Mouse (Mus musculus): ENCODE measurements around the gene Msrb2.

Gene Msrb2

DNA sequence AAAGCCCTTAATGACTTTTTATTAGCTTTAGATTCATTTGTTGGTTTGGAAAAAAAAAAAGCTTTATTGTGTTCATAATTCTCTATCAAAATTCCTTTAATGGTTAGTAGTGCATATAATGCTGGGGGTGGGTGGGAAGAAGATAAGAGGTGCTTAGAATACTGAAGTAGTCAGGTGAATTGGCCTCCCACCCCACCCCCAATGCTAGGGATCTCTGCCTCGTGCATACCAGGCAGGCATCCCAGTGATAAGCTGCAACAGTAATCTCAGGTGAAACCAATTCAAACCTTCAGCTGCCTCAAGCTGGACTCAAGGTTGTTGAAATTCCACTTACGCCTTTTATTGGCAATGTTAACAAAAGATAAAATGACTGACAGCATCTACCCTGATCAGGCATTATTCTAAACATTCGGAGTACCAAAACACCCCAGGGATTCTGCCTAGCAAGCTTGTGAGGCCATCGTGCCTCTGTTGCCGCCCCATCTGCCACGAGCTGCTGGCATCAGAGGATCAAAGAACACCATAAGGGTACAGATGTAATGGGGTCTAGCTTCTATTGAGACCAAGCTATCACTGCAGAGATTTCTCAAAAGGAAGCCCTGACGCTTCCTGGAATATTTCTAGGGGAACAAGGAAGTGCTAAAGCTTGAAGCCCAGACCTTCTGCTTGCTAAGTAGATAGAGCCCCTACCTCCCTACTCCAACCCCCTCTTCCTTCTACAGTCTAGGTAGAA lies 19.3 kb downstream of the Msrb2 start:
- no peak for DNase-seq

DNA sequence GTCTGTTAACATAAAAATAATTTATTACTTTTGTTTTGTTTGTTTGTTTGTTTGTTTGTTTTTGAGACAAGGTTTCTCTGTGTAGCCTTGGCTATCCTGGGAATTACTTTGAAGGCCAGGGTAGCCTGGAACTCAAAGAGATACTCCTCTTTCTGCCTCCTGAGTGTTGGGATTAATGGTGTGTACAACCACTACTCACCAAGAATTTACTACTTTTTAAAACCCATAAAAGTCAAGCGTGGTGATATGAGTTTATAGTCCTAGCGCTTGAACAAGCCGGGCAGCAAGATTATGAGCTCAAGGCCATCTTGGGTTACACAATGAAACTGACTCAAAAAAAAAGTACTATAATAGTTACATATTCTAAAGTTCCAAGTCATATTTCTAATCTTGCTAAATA lies 20.4 kb downstream of the Msrb2 start:
- DNase-seq, result no peak

DNA sequence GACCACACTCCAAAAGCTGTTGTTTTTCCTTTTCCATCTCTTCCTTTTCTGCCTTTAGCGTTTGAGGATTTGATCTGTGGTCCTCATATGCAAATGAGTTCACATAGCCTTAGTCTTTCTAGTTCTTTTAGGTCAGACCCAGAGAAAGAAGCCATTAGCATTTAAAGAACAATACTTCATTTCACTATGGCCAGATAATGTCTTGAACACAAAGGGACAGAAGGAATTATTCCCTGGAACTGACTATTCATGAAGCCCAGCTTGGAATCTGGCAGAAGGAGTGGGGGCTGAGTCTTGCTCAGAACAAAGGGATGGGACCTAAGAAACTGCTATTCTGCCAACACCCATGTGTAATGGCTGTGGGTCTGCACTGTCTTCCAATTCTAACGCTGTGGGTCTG lies 21.6 kb downstream of the Msrb2 start:
- DNase-seq, result no peak

DNA sequence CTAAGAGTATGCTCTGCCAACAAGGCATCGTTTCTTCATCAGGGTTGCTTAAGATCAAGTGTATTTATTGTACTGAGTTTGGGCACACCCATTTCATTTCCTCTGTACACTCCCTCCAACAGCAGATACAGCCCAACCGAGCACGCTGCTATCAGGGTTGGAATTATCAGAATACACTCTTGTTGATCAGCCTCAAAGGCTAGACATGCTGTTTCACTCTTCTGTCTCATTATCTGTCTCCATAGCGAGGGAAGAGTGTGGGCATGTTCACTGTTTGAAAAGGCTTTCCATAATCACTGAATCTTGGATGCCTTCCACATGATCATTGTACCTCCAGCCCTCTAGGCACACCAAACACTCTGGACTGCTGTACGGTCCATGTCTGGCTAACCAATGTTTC lies 34.2 kb downstream of the Msrb2 start:
- no peak for DNase-seq

DNA sequence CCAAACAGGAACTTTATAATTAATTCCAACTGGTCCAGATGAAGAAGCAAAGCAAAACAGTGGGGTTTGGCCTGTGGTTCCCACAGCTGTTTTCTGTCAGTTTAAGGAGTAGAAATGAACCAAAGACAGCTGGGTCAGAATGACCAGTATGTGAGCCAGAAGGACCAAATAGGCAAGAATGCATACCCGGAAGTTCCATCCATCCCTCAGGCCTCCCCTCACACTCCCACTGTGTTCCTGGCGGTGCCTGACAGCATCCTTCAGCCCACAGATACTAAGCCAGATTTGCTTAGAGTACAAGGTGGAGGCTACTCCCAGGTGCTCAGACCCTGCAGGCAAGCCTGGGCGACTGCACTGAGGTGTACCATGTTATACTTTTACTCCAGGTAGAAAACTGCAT lies 35.3 kb downstream of the Msrb2 start:
- peak; percentile 59 for DNase-seq

DNA sequence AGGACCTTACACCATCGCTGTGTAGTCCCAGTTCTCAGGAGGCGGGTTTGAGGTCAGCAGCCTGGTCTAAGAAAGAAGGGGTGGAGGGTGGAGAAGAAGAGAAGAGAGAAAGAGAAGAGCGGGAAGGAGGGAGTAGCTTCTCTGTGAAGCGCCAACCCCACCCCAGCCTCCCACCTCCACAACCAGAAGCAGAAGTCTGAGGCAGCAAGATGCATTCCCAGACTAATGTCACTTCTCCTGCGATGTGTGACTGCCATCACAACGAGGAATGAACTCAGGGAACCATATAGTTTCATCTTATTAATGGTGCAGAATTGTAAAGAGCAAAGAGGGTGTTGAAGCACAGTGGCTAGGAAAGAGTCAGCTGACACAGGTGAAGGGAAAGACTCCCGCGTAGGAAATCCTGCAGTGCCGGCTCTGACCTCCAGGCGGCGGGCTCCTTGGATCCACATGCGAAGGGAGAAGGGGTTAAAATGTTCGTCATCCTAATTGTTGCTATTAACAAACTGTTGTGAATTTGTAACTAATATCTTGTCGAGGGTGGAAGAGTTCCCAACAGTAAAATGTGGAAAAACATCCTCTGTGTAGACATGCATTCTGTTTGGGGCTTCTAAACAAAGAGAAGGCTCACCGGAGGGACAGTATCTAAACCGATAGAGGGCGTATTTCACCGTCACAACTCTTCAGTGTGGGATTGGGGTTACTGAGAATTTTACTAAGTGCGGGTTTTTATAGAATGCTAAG lies 43.2 kb downstream of the Msrb2 start:
- peak; percentile 61 for DNase-seq

DNA sequence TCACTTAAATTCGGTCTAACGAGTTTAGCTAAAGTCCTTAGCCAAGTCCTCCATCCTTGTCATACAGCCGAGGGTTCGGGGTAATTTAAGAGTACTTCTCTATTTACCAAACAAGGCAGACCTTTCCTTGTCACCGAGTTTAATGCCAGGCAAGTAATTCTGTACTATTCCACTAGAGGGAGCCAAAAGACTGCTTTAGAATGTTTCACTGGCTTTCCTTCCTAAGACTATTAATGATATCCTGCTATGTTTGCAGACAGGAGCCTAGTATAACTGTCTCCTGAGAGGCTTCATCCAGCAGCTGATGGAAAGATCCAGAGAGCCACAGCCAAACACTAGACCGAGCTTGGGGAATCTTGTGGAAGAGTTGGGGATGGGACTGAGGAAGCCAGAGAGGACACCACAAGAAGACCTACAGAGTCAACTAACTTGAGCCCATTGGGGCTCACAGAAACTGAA lies 43.9 kb downstream of the Msrb2 start:
- peak; percentile 72 for DNase-seq

DNA sequence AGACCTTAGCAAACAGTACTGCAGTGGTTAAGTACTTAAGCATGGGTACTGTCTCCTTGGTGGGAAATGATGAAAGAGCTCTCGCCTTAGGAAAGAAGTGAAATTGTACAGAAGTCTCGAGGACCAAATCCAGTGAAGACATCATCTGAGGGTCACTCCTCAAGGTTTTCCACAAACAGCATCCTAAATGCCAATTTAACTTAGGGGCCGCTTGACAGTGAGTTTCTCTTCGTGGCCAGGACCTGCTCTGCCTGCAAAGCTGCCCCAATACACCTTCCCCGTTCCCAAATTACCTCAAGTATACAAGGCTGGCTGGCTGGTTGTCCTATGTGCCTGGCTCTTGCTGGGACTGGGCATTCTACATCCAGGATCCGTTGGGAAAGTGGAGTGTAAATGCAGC lies 44.8 kb downstream of the Msrb2 start:
- no peak for DNase-seq

DNA sequence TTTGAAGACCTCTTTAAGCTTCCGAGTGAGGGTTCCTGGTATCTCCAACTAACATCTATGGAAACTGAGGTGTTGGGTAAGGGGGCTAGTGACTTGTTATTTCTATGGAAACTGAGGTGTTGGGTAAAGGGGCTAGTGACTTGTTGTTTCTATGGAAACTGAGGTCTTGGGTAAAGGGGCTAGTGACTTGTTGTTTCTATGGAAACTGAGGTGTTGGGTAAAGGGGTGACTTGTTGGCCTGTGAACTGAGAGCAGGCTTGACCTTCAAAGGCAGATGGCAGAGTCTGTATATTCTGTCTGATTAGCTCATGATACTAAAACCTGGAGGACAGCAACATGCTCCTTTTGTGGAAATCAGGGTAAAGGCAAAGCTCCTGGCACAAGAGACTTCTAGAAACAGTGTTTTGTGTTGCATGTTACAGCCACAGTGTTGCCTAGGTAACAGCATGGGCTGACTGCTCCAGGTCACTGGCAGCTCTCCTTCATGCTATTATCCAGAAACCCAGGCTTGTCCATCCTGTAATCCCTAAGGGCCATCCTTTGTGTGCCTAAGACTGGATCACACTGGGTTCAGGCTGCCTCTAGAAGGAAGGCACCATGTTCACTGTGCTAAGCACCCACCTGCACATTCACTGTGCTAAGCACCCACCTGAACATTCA lies 48.6 kb downstream of the Msrb2 start:
- DNase-seq, result no peak

DNA sequence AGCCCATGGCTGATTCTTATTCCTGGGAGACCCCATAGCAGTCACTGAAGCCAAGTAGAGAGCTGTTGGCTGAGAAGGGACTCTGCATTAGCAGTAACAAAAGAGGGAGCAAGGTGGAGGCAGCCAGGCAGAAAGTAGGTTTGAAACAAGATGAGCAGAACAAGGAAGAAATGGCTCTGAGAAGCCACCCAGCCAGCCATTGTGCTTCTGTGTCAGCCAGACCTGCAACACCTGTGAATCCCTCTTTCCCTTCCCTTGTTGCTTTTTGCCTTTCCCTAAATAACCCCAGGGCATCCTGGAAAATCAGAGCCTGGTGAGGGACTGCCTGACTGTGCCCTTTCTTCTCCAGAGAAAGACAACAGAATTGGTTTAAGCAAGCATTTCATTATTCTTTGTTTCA lies 51.0 kb downstream of the Msrb2 start:
- no peak for DNase-seq

DNA sequence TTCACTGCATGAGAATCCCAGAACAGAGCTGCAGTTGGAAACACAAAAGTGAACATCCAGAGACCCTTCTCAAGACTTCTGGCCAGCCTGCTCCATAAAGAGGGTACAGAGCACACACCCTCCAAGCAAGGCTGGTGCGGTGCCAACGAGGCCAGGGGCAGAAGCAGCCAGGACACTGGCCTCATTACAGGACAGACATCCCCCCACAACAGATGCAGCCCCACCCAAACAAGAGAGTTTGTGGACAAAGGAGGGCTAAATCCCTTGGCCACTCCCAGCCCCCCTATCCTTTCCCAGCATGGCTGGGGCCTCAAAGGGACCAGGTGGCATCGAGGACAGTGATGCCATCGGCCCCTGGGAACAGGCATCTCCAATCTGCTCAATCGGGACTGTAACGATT lies 51.8 kb downstream of the Msrb2 start:
- no peak for DNase-seq

DNA sequence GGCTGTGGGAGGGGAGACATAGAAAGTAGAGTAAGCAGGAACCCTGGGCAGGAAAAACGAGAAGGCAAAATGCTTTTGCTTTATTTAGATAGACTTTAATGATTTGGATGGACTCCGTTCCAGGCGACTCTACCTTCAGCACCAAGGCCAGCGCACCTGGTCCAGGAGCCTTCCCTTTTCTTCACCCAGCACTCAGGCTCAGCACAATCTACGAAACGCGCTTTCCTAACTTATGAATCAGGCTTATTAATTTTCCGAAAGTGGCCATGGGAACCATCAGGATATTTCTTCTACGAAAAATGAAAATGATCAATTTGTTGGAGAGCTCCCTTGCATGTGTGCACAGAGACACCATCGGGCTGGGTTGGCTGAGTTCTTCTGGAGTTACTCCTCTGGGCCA lies 57.8 kb downstream of the Msrb2 start:
- peak; percentile 60 for DNase-seq

DNA sequence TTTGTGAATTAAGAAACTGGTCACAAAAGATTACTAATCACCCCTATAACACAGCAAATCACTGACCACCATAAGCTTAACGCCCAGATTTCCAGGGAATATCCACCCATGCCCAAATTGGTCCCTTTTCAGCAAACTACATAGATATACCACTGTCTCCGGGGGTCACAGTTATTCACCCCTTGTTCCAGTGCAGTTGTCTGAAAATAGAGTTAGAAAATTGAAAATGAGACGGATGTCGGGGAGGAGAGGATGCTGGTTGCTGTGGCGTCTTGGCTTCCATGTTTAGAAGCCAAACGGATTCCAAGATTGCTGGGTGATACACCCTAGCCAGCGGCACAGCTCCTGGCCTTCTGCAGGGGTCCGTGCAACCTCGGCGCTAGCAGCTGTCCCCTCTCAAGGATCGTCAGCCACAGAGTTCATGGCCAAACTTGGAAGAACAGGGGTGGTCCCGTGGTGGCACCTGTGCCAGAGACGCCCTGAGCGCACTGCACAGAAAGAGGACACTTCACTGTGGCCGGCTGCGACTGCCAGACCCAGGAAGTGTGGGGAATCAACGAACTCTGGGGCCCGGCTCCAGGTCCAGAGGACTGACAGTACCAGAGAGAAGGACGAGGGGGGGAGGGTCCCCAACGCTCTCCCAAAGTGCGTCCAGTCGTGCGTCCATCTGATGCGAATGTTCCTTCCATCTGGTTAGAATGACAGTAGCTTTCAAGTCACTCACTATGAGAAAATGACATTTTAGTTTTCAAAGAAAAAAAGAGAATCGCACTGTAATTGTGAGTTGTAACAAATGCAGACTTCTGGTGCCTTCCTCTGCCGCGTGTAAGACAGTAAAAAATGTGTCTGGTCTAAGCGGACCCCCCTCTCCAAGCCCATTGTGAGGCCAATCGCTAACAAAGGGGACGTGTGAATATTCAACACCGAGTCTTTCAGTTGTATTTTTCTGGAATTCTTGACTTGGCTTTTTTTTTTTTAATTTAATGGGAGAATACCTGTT lies 58.8 kb downstream of the Msrb2 start:
- no peak for DNase-seq

DNA sequence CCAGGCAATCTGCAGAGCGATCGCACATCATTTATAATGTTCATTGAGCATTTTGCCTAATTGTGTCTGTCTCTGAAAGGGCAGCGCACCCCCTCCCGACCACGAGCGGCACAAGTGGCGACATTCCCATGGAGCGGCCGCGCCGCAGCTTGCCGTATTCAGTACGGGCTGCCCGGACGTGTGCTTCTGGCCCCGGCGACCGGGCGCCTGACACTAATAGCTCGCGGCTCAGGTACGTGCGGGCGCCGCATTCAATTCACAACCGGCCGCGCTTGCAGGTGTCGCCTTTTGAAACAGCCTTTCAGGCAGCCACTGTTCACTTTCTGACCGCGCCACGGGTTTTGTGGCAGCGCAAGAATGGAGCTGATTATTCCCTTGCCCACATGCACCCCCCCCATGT lies 59.5 kb downstream of the Msrb2 start:
- no peak for DNase-seq

DNA sequence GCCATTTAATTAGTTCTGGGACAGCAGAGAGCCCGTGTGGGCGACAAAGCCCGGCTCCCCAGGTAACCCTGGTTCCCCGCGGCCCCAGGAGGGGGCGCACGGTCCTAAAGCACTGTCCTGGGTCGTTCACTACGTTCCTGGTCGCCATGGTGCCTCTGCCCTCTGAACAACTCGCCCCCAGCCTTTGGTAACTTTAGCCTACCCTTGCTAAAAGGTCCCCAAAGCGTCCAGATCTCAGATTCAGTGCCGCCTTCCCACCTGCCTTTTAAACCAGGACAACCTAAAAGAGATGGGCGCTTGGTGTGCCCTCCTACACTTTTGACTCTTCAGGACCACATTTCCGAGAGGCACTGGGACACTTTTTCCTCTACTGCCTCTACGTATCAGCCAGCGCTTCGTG lies 59.9 kb downstream of the Msrb2 start:
- no peak for DNase-seq

DNA sequence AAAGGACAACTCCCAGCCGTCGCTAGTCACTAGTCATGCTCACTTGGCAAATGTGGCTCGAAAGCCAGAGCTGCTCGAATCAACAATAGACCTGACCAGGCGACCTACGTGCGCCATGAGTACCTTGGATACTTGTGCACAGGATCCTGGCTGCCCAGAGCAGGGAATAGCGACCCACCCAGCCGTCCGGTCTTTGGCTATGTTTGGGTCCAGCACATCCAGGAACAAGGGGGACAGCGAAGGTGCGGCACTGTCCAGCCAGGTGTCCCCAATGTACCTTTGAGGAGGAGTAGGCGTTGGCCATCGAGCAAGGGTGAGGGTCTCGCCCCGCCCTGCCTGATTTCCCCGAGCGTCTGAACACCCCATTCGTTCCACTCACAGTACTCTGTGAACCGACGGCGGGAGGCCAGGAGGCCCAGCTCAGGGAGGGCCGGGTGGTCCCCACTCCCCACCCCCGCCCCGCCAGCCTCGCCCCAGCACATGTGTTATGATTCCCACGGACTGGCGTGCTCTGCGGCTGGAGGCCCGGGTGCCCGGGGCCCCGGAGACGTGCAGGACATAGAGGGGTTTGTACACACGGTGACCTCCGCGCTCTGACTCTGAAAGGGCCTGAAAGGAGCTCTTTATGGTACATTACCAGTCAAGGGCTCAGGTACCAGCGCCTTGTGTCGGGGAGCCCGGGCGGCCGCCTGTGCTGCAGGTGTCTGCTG lies 60.5 kb downstream of the Msrb2 start:
- no peak for DNase-seq

DNA sequence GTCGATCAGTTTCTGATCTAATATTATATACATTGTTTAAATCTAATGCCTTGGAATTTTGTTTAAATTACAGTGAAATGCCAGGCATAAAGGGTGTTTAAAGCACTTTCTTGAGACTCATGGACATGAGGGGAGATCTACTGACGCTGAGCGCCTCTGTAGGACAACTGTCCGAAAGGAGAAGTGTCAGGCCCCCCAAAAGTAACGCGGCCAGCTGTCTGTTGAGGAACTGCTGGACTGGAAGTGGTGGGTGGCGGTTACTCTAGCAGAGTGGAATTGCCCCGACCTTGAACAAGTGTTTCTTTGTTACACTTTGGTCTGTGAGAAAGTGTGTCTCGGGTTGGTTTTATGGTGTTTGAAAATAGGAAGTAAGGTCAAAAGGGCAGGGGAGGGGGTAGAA lies 73.1 kb downstream of the Msrb2 start:
- no peak for DNase-seq
